Mouse (Mus musculus): Measurements from ENCODE around the gene Pdcd1lg2.

DNA sequence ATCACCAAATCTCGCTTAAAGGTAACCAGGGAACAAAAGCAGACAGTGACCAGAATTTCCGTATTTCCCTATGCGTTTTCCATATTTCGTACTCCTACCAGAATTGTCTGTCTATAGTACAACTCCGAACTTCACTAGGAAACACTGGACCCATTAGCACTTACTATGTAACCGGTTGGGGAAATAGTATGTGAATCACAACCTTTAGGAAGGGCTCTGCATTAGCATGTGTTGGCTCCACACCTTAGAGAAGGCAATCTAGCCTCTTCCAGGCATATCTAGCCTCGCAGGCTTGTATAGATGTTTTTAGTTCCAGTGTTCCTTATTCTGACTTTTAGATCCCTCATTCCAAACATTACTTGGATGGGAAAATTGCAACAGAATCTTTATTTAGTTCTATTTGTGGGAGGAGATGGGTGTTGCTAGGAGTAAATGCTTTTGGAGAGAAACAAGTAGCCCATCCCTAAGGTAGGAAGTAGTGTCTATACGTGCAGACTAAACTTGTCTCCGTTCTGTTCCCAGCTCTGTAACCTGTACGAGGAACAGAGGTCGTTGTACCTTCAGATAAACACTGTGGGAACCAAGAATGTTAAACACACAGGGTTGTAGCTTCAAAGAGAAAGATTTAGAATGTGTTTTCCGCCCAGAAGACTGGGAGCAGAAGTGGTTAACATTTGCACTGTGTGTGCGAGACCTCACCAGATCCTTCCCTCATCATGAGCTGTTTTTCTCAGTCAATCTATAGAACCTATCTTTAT, 48.4 kb upstream of the Pdcd1lg2 start:
- TF ChIP-seq ZMIZ1 (IDR thresholded peaks at IDR 0.05; ENCODE audit: low read depth, low read length), result no peak
- no peak for TF ChIP-seq GATA1 (IDR thresholded peaks at IDR 0.05; ENCODE audit: low read depth, low read length)
- no peak for TF ChIP-seq ZC3H11A (IDR thresholded peaks at IDR 0.05; ENCODE audit: low read depth, low read length)
- no peak for TF ChIP-seq CTCF (IDR thresholded peaks at IDR 0.05 in 2 of 3, conservative IDR thresholded peaks at IDR 0.05 in 1 of 3; ENCODE audit: control insufficient read depth in 1 of 3, insufficient read depth in 1 of 3, low read depth in 2 of 3, low read length in 3 of 3, poor library complexity in 1 of 3, severe bottlenecking in 1 of 3)
- no peak for TF ChIP-seq GABPA (IDR thresholded peaks at IDR 0.05; ENCODE audit: low read depth, low read length)
- no peak for TF ChIP-seq POLR2AphosphoS2 (IDR thresholded peaks at IDR 0.05; ENCODE audit: low read length)
- no peak for TF ChIP-seq KAT2A (conservative IDR thresholded peaks at IDR 0.05; ENCODE audit: low read depth, low read length)
- no peak for TF ChIP-seq POLR2A (IDR thresholded peaks at IDR 0.05; ENCODE audit: control insufficient read depth in 1 of 2, insufficient read depth in 1 of 2, low read depth in 1 of 2, low read length in 2 of 2, poor library complexity in 1 of 2)
- TF ChIP-seq TAL1 (IDR thresholded peaks at IDR 0.05; ENCODE audit: low read length), result no peak
- no peak for TF ChIP-seq ZNF384 (IDR thresholded peaks at IDR 0.05; ENCODE audit: low read depth, low read length)
- TF ChIP-seq ELF1 (IDR thresholded peaks at IDR 0.05; ENCODE audit: low read depth, low read length), result no peak
- no peak for TF ChIP-seq EP300 (IDR thresholded peaks at IDR 0.05; ENCODE audit: low read depth in 1 of 2, low read length in 2 of 2)

All from MEL (cell line).